In the genomic region with DNA sequence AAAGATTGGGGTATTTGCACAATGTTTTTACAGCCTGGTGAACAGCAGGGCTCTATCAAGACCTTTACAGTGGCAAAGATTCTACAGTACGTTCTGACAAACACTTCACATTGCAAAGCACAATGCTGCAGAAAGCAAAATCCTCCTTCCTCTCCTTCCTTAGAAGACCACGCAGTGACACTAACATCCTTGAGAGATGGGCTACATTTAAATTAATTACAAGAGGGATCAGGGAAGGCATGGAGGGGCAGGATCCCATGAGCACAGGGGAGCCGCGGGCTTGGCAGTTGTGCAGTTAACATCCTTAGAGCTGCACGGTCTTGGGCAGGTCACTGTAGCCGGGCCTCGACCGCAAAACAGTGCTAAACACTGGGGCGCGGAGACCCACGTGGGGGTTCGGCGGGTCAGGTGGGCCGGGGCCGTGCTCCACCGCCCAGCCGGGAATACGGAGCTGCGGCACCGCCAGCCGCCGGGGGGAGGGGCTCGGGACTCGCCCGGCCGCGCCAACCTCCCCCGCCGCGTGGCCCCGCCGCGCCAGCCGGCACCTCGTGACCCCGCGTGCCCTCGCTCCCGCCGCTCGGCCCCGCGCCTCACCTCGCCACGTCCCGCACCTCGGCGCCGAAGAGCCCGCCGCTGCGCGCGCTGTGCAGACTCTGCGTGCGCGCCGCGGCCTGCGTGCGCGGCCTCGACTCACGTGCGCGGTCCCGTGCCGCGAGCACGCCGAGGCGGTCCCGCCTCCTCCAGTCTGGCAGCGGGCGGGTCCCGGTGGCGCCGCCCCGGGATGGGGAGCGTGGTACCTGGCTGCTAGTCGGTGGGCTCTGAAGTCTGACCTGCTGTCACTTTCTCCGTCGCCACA, we compare ENCODE assay signal across 8 mouse cellular contexts. TPM values are rescaled to one million over a fixed set of nuclear protein-coding genes. Genes with fewer than 3 reads are reported as not detected.
DNase-seq lines count a peak whose midpoint lies in the region; ATAC-seq and TF ChIP-seq lines count a peak whose summit lies in the region.

TSS of gene Tada2a (minus strand) at position 658 of the 856 bp plus-strand sequence.
TSS of gene Acaca (plus strand) at position 730 of the 856 bp plus-strand sequence.

- peak within 1 kb of the TSS; percentile 46; the same call in 1 of the 2 replicates for H3K27ac ChIP-seq in embryonic facial prominence, embryonic 12.5 days
- H3K27ac ChIP-seq in kidney, adult 2 months (ENCODE audit: insufficient read depth, low read depth, low read length) = no peak within 1 kb of the TSS
- H3K27ac ChIP-seq in limb, embryonic 15.5 days = peak within 1 kb of the TSS; percentile 69
- peak within 1 kb of the TSS; percentile 82 for H3K27ac ChIP-seq in midbrain, postnatal 0 days (ENCODE audit: low read depth, low read length)

- H3K4me3 ChIP-seq in embryonic facial prominence, embryonic 12.5 days = peak within 1 kb of the TSS; percentile 77
- H3K4me3 ChIP-seq in kidney, adult 2 months (ENCODE audit: insufficient read depth, low read depth, low read length) = peak within 1 kb of the TSS; percentile 94
- peak within 1 kb of the TSS; percentile 58 for H3K4me3 ChIP-seq in limb, embryonic 15.5 days
- peak within 1 kb of the TSS; percentile 73 for H3K4me3 ChIP-seq in midbrain, postnatal 0 days (ENCODE audit: low read depth, low read length)

- no peaks in the 10 kb centered on the region for H3K27me3 ChIP-seq in embryonic facial prominence, embryonic 12.5 days
- H3K27me3 ChIP-seq in kidney, adult 2 months (replicated peaks; ENCODE audit: control insufficient read depth, insufficient read depth, low read length) = no peaks in the 10 kb centered on the region
- H3K27me3 ChIP-seq in limb, embryonic 15.5 days = no peaks in the 10 kb centered on the region
- no peaks in the 10 kb centered on the region for H3K27me3 ChIP-seq in midbrain, postnatal 0 days (ENCODE audit: insufficient read depth, low read length)

- peak within 1 kb of the TSS; percentile 87 for H3K9ac ChIP-seq in embryonic facial prominence, embryonic 12.5 days
- peak within 1 kb of the TSS; percentile 64 for H3K9ac ChIP-seq in limb, embryonic 15.5 days
- peak within 1 kb of the TSS; percentile 74 for H3K9ac ChIP-seq in midbrain, postnatal 0 days (replicated peaks; ENCODE audit: low read length, poor library complexity, severe bottlenecking)

- peak within 1 kb of the TSS; percentile 71 for H3K4me2 ChIP-seq in embryonic facial prominence, embryonic 12.5 days (replicated peaks)
- peak within 1 kb of the TSS; percentile 83 for H3K4me2 ChIP-seq in limb, embryonic 15.5 days
- H3K4me2 ChIP-seq in midbrain, postnatal 0 days (ENCODE audit: low read depth, low read length, poor library complexity, severe bottlenecking) = peak within 1 kb of the TSS; percentile 75

- ATAC-seq in embryonic facial prominence, embryonic 12.5 days (ENCODE audit: insufficient number of reproducible peaks, insufficient read depth, low FRiP score, low TSS enrichment) = peak; percentile 75
- ATAC-seq in limb, embryonic 15.5 days (ENCODE audit: insufficient number of reproducible peaks, low FRiP score, low TSS enrichment, low read depth) = peak; percentile 85
- ATAC-seq in midbrain, postnatal 0 days (ENCODE audit: low FRiP score) = peak; percentile 92

- no peaks in the 10 kb centered on the region for H3K9me3 ChIP-seq in embryonic facial prominence, embryonic 12.5 days
- H3K9me3 ChIP-seq in limb, embryonic 15.5 days = no peaks in the 10 kb centered on the region
- H3K9me3 ChIP-seq in midbrain, postnatal 0 days (ENCODE audit: low read length) = no peaks in the 10 kb centered on the region

- WGBS in embryonic facial prominence, embryonic 12.5 days = under 1% methylated on average over 64 of the region's 83 CpGs
- WGBS in kidney, adult 2 months = under 1% methylated on average over 83 of the region's 83 CpGs
- WGBS in limb, embryonic 15.5 days = under 1% methylated on average over 62 of the region's 83 CpGs
- under 1% methylated on average over 73 of the region's 83 CpGs for WGBS in midbrain, postnatal 0 days

- H3K36me3 ChIP-seq in embryonic facial prominence, embryonic 12.5 days = peaks cover 28% of the 10 kb centered on the region
- H3K36me3 ChIP-seq in kidney, adult 2 months (ENCODE audit: control insufficient read depth, insufficient read depth, low read length) = no peaks in the 10 kb centered on the region
- peaks cover 25% of the 10 kb centered on the region for H3K36me3 ChIP-seq in limb, embryonic 15.5 days
- peaks cover 9% of the 10 kb centered on the region; the same call in 1 of the 2 replicates for H3K36me3 ChIP-seq in midbrain, postnatal 0 days (ENCODE audit: insufficient read depth, low read length)

- TF ChIP-seq CTCF in kidney, adult 2 months (conservative IDR thresholded peaks at IDR 0.05; ENCODE audit: insufficient read depth, insufficient read length, low read depth, low read length) = no peak
- 0 out of 2 replicates have a peak, but pooled peaks have one; percentile 6 for TF ChIP-seq CTCF in midbrain, postnatal 0 days (IDR thresholded peaks at IDR 0.05)

- peak; percentile 70 for DNase-seq in 416B (ENCODE audit: low read depth)
- peak; percentile 81 to 87 for DNase-seq in adrenal gland, postnatal 36 days
- DNase-seq in heart, adult 18-20 months = peak; percentile 81 to 84
- peak; percentile 79 for DNase-seq in kidney, adult 2 months
- DNase-seq in midbrain, postnatal 0 days (ENCODE audit: low spot score) = peak; percentile 90
- peak; percentile 69 to 83 for DNase-seq in spleen, postnatal 10 days (ENCODE audit: low spot score in 2 of 2)

- no peak for TF ChIP-seq POLR2A in kidney, adult 2 months (IDR thresholded peaks at IDR 0.05; ENCODE audit: low read depth, low read length)

- 0 out of 2 replicates have a peak, but pooled peaks cover 3% of the 10 kb centered on the region for H3K4me1 ChIP-seq in embryonic facial prominence, embryonic 12.5 days
- H3K4me1 ChIP-seq in kidney, adult 2 months (ENCODE audit: control insufficient read depth, insufficient read depth, low read length) = no peaks in the 10 kb centered on the region; the same call in 1 of the 2 replicates
- peaks cover 9% of the 10 kb centered on the region for H3K4me1 ChIP-seq in limb, embryonic 15.5 days
- peaks cover 3% of the 10 kb centered on the region; the same call in 1 of the 2 replicates for H3K4me1 ChIP-seq in midbrain, postnatal 0 days (ENCODE audit: insufficient read depth, low read length)

RNA-seq across cellular contexts. Expression of gene Tada2a, which starts in this region (rescaled TPM):
- 10 to 100 TPM; 12.0 to 17.7 TPM for total RNA-seq in adrenal gland, postnatal 36 days (2021)
- polyA plus RNA-seq in embryonic facial prominence, embryonic 12.5 days (2016; fragmentation: Nextera tagmentation; extraction: Ambion mirVana) = 42.8 and 43.2 TPM in 2 replicates
- total RNA-seq in heart, adult 18-20 months (2021) = 1 to 10 TPM; 6.6 to 8.3 TPM
- 5.2 and 5.6 TPM in 2 replicates for polyA plus RNA-seq in kidney, adult 2 months (2012; rRNA removed)
- polyA plus RNA-seq in limb, embryonic 15.5 days (2015; fragmentation: Nextera tagmentation; extraction: Ambion mirVana) = 30.0 and 32.8 TPM in 2 replicates
- total RNA-seq in midbrain, postnatal 0 days (2014; rRNA removed) = 20.3 and 21.4 TPM in 2 replicates
- 25.8 and 25.9 TPM in 2 replicates for polyA plus RNA-seq in midbrain, postnatal 0 days (2015; fragmentation: Nextera tagmentation; extraction: Ambion mirVana)

RNA-seq across cellular contexts. Expression of gene Acaca, which starts in this region (rescaled TPM):
- total RNA-seq in adrenal gland, postnatal 36 days (2021) = 100 to 1,000 TPM; 441 to 587 TPM
- 24.8 and 26.4 TPM in 2 replicates for polyA plus RNA-seq in embryonic facial prominence, embryonic 12.5 days (2016; fragmentation: Nextera tagmentation; extraction: Ambion mirVana)
- total RNA-seq in heart, adult 18-20 months (2021) = 10 to 100 TPM; 22.9 to 70.7 TPM
- polyA plus RNA-seq in kidney, adult 2 months (2012; rRNA removed) = 38.5 and 41.9 TPM in 2 replicates
- 12.4 and 13.0 TPM in 2 replicates for polyA plus RNA-seq in limb, embryonic 15.5 days (2015; fragmentation: Nextera tagmentation; extraction: Ambion mirVana)
- 123 and 139 TPM in 2 replicates for total RNA-seq in midbrain, postnatal 0 days (2014; rRNA removed)
- 17.2 and 19.3 TPM in 2 replicates for polyA plus RNA-seq in midbrain, postnatal 0 days (2015; fragmentation: Nextera tagmentation; extraction: Ambion mirVana)
